Mouse (Mus musculus) adrenal gland, postnatal 10 days (tissue): ENCODE results near the gene Gm49318. TPM values are rescaled to one million over a fixed set of nuclear protein-coding genes. Genes with fewer than 3 reads are reported as not detected.

Experiments used
- DNase-seq: peaks from one replicate; pipeline ENCODE4 v3.0.0; 2021; ENCODE audit warnings: mixed read lengths
- total RNA-seq, 2 experiments: library from RNA; stranded (reverse); gene quantifications; 2 replicates each; pipeline ENCODE4 v1.2.3; 2021

The Gm49318 gene
- total RNA-seq, 2 experiments from 2014 or later = not detected

- DNase-seq = no peak
Measured at GRCm38 (mm10) chr9:22069881-22070553, 1.0 kb downstream of the Gm49318 start.

GRCm38 (mm10) chr9:22067195-22067594 is 3.9 kb downstream of the Gm49318 start:
- no peak for DNase-seq

DNA sequence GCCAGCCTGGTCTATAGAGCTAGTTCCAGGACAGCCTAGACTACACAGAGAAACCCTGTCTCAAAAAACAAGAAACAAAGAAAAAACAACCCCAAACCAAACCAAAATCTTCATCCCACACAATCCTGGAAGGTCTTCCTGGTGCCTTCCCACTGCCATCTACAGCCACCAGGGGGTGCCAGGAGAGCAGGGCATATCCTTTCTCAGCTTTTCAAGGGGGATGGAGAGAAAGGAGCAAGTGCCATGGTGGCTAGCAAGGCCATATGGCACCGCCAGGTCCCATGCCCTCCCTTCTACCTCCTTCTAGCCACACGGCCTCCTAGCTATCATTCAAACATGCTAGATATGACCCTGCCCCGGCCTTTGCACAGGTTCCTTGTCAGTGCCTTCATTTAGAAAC is 4.6 kb downstream of the Gm49318 start:
- peak; percentile 83 for DNase-seq

GRCm38 (mm10) chr9:22065642-22066041 is 5.4 kb downstream of the Gm49318 start:
- no peak for DNase-seq

GRCm38 (mm10) chr9:22064341-22064740 is 6.7 kb downstream of the Gm49318 start:
- no peak for DNase-seq

GRCm38 (mm10) chr9:22061339-22061738 is 9.7 kb downstream of the Gm49318 start:
- no peak for DNase-seq

- peak; percentile 63 for DNase-seq
Measured at GRCm38 (mm10) chr9:22058011-22058424, 13.0 kb downstream of the Gm49318 start.

DNA sequence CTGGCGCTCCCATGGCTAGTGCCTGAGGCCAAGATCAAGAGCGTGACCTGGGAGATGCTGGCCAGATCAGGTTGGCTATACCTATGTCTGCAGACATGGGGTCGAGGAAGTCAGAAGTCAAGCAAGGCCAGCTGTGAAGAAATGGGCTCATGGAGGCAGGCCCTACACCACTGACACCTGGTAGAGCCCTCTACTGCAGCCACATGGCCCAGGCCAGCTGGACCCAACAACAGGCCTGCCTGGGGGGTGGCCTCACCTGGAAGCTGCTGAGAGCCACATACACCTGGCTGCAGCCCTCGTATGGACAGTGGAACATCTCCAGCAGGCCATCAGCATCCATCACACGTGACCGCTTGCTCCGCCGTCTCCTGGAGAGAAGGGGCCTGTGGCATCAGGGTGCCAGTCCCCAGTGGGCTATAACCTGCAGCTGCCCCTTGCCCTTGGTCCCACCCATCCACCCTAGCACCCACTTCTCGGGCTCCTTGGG is 14.0 kb downstream of the Gm49318 start:
- no peak for DNase-seq

GRCm38 (mm10) chr9:22056303-22056910 is 14.7 kb downstream of the Gm49318 start:
- no peak for DNase-seq

DNA sequence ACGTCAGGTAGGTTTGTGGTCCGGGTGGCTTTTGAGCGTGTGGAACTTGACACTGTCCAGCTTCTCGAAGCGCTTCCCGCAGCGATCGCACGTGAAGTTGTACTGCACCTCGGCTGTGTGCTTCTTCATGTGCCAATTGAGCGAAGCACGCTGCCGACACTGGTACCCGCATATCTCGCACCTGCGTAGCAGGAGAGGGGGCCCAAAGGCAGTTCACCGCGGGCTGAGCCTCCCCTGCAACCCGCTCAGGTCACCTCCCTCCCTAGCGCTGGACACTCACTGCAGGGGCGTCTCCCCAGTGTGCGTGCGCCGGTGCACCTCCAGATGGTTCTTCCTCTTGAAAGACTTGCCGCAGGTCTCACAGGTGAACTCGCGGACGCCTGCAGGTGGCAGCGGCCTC is 15.3 kb downstream of the Gm49318 start:
- DNase-seq = no peak

- peak; percentile 84 for DNase-seq
Measured at GRCm38 (mm10) chr9:22054411-22055076, 16.5 kb downstream of the Gm49318 start.

- peak; percentile 23 for DNase-seq
Measured at GRCm38 (mm10) chr9:22053657-22054056, 17.4 kb downstream of the Gm49318 start.

DNA sequence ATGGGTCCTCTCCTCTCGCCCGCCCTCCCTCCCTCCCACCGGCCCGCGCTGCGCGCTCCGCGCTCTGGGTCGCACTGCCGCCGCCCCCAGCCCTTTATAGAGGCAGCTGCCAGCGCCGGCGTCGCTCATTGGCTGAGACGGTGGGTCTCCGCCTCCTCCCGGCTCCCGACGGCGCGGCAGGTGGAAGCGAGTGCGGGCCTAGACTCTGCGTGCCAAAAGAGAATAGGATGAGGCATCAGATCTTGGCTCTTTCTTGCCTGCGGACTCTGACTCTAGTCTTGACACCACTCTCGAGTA is 19.2 kb downstream of the Gm49318 start, which contains the start of gene Elavl3:
Gene Elavl3, minus strand, starts transcription at position 66 of the 297 bp plus-strand sequence.
- DNase-seq = peak; percentile 17

- peak; percentile 19 for DNase-seq
Measured at GRCm38 (mm10) chr9:22051161-22051957, 19.7 kb downstream of the Gm49318 start.

DNA sequence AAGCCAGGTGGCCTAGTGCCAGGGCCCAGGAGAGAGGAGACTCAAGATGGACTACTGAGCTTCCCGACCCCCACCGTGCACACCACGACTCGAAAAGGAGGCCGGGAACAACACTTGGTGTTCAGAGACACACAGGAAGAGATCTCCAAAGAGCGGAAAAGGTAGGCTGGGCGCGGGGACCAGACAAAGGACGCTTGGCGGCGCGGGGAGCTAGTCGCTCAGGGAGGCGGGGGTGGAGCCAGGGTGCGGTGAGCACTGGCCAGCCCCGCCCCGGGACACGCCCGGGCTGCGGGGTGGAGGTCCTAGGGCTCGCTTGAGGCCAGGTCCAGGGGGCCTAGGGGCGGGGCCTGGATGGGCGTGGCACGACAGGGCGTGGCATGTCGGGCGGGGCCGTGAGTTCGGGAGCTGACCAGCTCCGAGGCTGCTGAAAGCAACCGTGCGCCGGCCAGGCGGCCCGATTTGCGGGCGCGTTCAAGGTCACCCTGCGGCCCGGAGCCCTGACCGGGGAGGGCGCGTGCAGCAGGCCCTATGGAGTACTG is 20.6 kb downstream of the Gm49318 start:
- peak; percentile 77 for DNase-seq

DNA sequence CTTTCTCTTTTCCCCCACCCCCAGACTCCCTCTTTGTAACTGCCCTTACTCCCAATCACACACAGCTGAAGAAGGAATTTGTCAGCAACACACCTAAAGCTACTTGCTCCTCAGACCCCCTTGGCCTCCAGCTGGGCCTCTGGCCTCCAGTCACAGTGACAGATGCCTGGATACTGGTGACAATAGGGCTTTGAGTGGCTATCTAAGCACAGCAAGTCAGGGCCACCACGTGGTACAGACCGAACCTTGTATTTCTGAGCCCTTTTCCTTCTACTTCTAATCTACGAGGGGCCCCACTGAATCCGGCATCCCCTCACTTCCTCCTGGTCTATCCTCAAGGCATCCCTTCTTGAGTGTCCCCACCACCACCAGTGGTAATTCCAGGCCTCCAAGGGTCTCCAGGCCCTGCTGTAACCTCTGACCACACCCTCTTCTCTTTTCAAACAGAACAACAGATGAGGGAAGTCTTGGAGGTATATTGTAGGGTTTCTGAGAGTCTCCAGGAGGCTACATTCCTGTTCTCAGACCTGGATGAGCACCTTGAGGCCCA is 21.3 kb downstream of the Gm49318 start:
- DNase-seq = no peak

DNA sequence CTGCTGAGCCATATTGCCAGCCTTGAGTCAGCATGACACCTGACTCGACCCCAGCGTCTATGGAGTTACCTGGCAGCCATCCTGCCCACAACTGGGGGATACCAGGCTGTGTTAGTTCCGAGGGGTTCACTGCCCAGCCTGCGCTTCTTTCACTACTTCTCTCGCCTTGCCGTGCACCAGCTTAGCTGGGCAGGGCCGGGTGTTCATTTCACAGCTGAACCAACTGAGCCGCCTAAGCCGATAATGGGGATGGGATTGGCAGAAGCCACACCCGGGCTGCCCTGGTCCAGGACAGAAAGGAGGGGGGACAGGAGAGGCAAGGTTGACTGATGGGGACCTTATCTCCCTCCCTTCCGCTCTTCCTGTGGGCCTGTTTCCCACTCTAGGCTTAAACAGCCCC is 21.7 kb downstream of the Gm49318 start:
- no peak for DNase-seq

DNA sequence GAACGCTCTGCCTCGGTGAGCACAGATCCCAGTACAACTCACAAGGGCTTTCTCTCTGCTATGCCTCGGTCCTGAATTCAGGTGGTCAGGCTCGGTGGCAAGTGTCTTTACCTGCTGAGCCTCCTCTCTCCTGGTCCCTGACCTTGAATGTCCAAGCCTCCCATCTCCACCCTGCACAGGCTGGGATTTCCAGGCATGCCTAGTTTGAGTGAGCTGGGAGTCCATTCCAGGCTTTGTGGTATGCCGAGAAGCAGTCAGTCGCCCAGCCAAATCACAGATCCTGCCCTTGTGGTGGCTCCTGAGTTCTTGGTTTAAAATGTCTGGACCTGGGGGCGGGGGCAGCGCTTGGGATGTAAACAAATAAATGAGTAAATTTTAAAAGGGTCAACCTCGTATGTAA is 23.7 kb downstream of the Gm49318 start:
- no peak for DNase-seq

DNA sequence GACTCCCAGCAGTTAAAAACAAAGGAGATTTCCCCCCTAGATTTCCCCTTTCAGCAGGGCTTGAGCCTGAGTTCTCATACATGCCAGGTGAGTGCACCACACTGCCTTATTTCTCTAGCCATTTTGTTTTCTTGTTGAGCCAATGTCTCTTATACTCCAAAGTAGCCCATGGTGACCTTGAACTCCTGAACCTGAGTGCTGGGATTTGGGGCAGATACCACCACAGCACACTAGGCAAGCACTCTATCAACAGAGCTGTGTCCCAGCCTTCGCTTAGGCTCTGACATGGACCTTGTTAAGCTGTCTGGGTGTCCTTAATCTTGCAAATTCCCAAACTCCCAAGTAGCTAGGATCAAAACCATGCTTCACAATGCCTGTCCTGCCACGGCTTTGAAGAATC is 29.2 kb downstream of the Gm49318 start:
- DNase-seq = no peak

GRCm38 (mm10) chr9:22037826-22038225 is 33.2 kb downstream of the Gm49318 start:
- DNase-seq = peak; percentile 61

- no peak for DNase-seq
Measured at GRCm38 (mm10) chr9:22035300-22036044, 35.6 kb downstream of the Gm49318 start.
